Mouse (Mus musculus): ENCODE measurements around the gene Lss. TPM values are rescaled to one million over a fixed set of nuclear protein-coding genes. Genes with fewer than 3 reads are reported as not detected.
A peak's percentile ranks its signal among the peaks of the same experiment; 100 is the strongest.

The Lss gene
- polyA plus RNA-seq, 1 experiment from 2014 or later, result 47.4 TPM

GRCm38 (mm10) chr10:76505865-76506264 is 25.5 kb upstream of the Lss start:
- H3K4me1 ChIP-seq (ENCODE audit: control insufficient read depth, insufficient read depth, low read length), result no peaks in the 10 kb centered on the region
- no peak overlapping the region for H3K27ac ChIP-seq (ENCODE audit: low read depth, low read length)
- no peaks in the 10 kb centered on the region for H3K27me3 ChIP-seq (ENCODE audit: control insufficient read depth, insufficient read depth, low read length)
- H3K9ac ChIP-seq (ENCODE audit: low read length), result no peak overlapping the region
- H3K36me3 ChIP-seq (ENCODE audit: control insufficient read depth, insufficient read depth, low read length), result peaks cover 13% of the 10 kb centered on the region
- no peaks in the 10 kb centered on the region for H3K9me3 ChIP-seq (ENCODE audit: control insufficient read depth, low read length)
- ATAC-seq (ENCODE audit: low FRiP score), result no peak
- peak; percentile 56 for DNase-seq (ENCODE audit: low spot score, missing footprints)
- H3K4me2 ChIP-seq, result no peak overlapping the region
- 93% methylated on average over 7 of the region's 7 CpGs for WGBS
- H3K4me3 ChIP-seq (ENCODE audit: low read depth, low read length), result no peak overlapping the region

DNA sequence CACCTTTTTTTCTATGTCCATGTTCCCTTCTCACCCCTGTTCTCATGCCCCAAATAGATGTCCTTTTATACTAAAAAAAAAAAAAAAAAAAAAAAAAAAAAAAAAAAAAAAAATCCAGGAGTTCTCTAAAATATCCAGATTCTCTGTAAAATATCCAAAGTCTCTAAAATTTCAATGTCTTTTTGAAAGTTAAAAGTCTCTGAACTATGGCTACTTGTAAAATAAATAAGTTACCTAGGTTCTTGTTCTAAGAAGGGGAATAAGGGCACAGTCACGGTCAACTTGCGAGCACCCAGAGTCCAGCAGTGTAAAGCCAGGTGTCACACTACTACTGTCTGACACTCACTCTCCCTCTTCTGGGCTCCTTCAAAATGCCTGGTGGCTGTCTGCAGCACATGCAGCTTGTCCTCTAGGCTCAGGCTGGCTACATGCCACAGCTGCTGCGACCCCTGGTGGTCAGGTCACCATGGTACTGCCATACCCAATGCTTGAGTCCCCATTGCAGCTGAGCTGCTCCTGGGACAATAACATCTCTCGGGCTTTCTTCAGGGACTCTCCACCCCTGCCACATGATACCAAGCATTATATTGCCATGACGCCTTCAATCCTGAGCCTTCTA is 18.3 kb upstream of the Lss start:
- Histone ChIP-seq H3K4me1 (ENCODE audit: control insufficient read depth, insufficient read depth, low read length) (no peaks in the 10 kb centered on the region), H3K9ac (ENCODE audit: low read length) (no peak overlapping the region), H3K36me3 (ENCODE audit: control insufficient read depth, insufficient read depth, low read length) (peaks cover 13% of the 10 kb centered on the region), H3K27me3 (ENCODE audit: control insufficient read depth, insufficient read depth, low read length) (no peaks in the 10 kb centered on the region), H3K9me3 (ENCODE audit: control insufficient read depth, low read length) (no peaks in the 10 kb centered on the region), H3K4me2 (no peak overlapping the region), H3K4me3 (ENCODE audit: low read depth, low read length) (no peak overlapping the region), H3K27ac (ENCODE audit: low read depth, low read length) (no peak overlapping the region)
- 47% methylated on average over 5 of the region's 5 CpGs for WGBS
- ATAC-seq (ENCODE audit: low FRiP score), result peak; percentile 83
- peak; percentile 94 for DNase-seq (ENCODE audit: low spot score, missing footprints)

DNA sequence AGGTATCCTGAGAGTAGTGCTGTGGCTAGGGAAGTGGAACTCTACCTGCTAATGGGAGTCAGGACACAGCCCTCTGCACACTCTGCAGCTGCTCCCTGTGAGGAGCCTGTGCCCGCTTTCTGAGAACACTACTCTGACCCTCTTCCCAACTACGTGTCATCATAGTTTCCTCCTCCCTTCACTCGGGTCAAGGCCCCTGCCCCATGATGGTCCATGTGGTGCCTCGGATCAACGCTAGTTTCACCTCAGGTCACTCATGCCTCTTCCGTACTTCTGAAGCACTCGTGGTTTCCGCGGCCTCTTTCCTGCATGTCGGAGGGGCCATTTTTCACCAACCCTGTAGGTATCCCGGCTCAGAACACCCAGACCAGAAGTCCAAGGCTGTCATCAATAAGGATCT is 466 bp upstream of the Lss start:
- 4% methylated on average over 11 of the region's 11 CpGs for WGBS
- Histone ChIP-seq H3K4me2 (peak overlapping the region; percentile 78), H3K4me1 (ENCODE audit: control insufficient read depth, insufficient read depth, low read length) (peaks cover 14% of the 10 kb centered on the region), H3K9ac (ENCODE audit: low read length) (peak overlapping the region; percentile 59), H3K4me3 (ENCODE audit: low read depth, low read length) (peak overlapping the region; percentile 56), H3K36me3 (ENCODE audit: control insufficient read depth, insufficient read depth, low read length) (peaks cover 2% of the 10 kb centered on the region; the same call in 1 of the 2 replicates), H3K27ac (ENCODE audit: low read depth, low read length) (peak overlapping the region; percentile 9; the same call in 1 of the 2 replicates), H3K27me3 (ENCODE audit: control insufficient read depth, insufficient read depth, low read length) (no peaks in the 10 kb centered on the region), H3K9me3 (ENCODE audit: control insufficient read depth, low read length) (no peaks in the 10 kb centered on the region)
- DNase-seq (ENCODE audit: low spot score, missing footprints), result no peak
- no peak for ATAC-seq (ENCODE audit: low FRiP score)

GRCm38 (mm10) chr10:76531828-76532227 is 440 bp downstream of the Lss start:
- H3K36me3 ChIP-seq (ENCODE audit: control insufficient read depth, insufficient read depth, low read length), result peaks cover 2% of the 10 kb centered on the region; the same call in 1 of the 2 replicates
- H3K4me3 ChIP-seq (ENCODE audit: low read depth, low read length), result peak overlapping the region; percentile 56
- DNase-seq (ENCODE audit: low spot score, missing footprints) (no peak), ATAC-seq (ENCODE audit: low FRiP score) (no peak; the same call in 1 of the 2 replicates)
- H3K4me1 ChIP-seq (ENCODE audit: control insufficient read depth, insufficient read depth, low read length), result peaks cover 14% of the 10 kb centered on the region
- no peaks in the 10 kb centered on the region for H3K27me3 ChIP-seq (ENCODE audit: control insufficient read depth, insufficient read depth, low read length)
- H3K27ac ChIP-seq (ENCODE audit: low read depth, low read length), result peak overlapping the region; percentile 21; the same call in 1 of the 2 replicates
- peak overlapping the region; percentile 73 for H3K9ac ChIP-seq (ENCODE audit: low read length)
- H3K9me3 ChIP-seq (ENCODE audit: control insufficient read depth, low read length), result no peaks in the 10 kb centered on the region
- 2% methylated on average over 14 of the region's 14 CpGs for WGBS
- peak overlapping the region; percentile 78 for H3K4me2 ChIP-seq

DNA sequence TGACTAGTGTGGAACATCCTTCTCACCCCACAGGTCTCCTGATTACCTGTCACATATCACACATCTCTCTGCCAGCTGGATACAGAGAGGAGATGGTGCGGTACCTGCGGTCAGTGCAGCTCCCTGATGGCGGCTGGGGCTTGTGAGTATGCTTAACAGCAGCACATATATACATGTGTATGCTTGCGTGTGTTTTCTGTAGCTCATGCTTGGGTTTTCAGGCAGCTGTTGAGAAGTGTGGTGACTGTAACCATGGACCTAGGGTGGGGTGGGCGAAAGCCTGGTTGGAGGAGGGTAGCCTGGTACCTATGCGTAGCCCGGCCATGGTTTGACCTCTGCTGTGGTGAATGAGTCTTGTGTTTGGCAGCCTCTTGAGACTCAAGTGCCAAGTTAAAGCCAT is 4.1 kb downstream of the Lss start:
- 96% methylated on average over 7 of the region's 7 CpGs for WGBS
- no peaks in the 10 kb centered on the region for H3K9me3 ChIP-seq (ENCODE audit: control insufficient read depth, low read length)
- H3K36me3 ChIP-seq (ENCODE audit: control insufficient read depth, insufficient read depth, low read length), result peaks cover 17% of the 10 kb centered on the region
- H3K4me3 ChIP-seq (ENCODE audit: low read depth, low read length), result no peak overlapping the region
- H3K27ac ChIP-seq (ENCODE audit: low read depth, low read length), result no peak overlapping the region
- no peak for ATAC-seq (ENCODE audit: low FRiP score)
- no peak overlapping the region for H3K9ac ChIP-seq (ENCODE audit: low read length)
- H3K4me2 ChIP-seq, result no peak overlapping the region
- peaks cover 13% of the 10 kb centered on the region for H3K4me1 ChIP-seq (ENCODE audit: control insufficient read depth, insufficient read depth, low read length)
- no peak for DNase-seq (ENCODE audit: low spot score, missing footprints)
- no peaks in the 10 kb centered on the region for H3K27me3 ChIP-seq (ENCODE audit: control insufficient read depth, insufficient read depth, low read length)

DNA sequence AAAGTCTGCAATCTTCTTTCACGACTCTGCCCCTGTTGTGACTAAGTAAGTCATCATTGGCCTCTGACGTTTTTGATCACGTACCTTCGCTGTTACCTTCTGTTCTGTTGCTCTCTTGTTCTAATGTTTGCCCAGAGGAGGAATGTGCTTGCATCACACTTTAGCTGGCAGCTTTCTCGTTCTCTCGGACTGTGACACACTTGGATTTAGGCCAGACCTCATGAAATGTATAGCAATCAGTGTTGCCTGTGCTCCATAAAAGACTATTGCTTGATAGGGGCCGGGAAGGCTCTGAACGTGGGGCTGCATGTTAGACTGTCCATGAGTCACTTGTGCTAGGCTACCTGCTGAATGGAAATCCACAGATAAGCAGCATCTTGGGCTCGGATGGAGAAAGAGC is 6.2 kb downstream of the Lss start:
- Histone ChIP-seq H3K36me3 (ENCODE audit: control insufficient read depth, insufficient read depth, low read length) (peaks cover 34% of the 10 kb centered on the region), H3K9ac (ENCODE audit: low read length) (no peak overlapping the region), H3K4me3 (ENCODE audit: low read depth, low read length) (no peak overlapping the region), H3K27me3 (ENCODE audit: control insufficient read depth, insufficient read depth, low read length) (no peaks in the 10 kb centered on the region), H3K9me3 (ENCODE audit: control insufficient read depth, low read length) (no peaks in the 10 kb centered on the region), H3K27ac (ENCODE audit: low read depth, low read length) (no peak overlapping the region), H3K4me2 (no peak overlapping the region), H3K4me1 (ENCODE audit: control insufficient read depth, insufficient read depth, low read length) (peaks cover 5% of the 10 kb centered on the region; the same call in 1 of the 2 replicates)
- ATAC-seq (ENCODE audit: low FRiP score) (no peak), DNase-seq (ENCODE audit: low spot score, missing footprints) (no peak)
- WGBS, result 87% methylated on average over 9 of the region's 9 CpGs

DNA sequence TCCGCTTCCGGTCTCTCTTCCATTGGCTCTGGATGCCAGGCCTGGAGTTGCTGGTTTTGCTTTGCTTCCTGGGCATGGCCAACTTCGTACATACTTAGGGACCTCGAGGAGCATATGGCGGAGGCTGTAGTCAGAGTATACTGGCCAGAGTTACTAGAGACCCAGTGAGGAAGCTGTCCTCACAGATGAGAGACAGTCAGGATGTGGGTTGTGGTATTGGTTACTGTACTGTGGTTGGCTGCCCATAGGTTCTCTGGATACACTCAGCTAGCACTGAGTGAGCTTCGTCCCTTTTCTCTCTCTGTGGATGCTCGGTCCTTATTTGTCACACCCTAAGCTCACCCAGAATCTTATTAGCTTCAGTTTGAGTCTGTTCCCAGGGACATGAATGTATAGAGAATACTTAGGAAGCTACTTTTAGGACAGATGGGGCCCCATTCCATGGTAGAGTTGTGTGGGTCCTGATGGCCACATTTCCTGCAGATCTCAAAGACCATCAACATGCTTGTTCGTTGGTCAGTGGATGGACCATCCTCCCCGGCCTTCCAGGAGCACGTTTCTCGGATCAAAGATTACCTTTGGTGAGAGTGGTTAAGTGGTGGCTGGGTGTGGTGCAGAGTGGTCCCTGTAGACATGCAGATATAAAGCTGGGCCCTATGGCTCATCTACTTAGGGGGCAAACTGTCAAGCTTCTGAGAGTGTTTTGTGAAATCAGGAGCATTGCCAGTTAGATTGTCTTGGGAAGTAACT is 10.1 kb downstream of the Lss start:
- H3K27ac ChIP-seq (ENCODE audit: low read depth, low read length), result no peak overlapping the region

DNA sequence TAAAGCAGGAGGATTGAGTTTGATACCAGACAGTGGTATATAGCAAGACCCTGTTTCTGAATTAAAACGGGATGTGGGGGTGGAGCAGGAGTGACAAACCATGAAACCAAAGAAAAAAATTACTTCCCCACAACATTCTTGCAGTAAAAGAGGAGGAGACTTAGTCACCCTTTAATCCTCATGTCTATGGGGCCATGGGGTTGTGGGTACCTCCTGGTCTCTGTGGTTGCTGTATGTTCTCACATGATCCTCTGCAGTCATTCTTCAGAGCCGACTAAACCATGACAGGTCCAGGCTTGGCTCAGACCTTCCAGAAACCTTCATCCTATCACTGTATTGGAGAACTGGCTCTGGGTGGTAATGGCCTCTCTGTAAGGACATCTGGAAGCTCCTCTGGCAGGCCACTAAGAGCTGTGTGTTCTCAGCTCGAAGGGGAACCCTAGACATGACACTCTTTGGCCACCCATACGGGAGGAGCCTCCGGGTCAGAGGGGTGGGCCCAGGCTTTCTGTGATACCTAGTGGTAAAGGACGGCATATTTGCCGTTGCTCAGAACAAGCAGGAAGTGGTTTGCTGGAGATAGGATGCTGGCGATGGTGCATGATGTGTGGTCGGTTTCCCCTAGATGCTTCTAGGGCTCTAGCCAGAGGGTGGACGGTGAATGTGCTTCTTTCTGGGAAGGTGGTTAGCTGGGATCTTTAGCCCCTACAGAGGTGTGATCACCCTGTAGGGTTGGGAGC is 11.4 kb downstream of the Lss start:
- no peak for ATAC-seq (ENCODE audit: low FRiP score)
- Histone ChIP-seq H3K36me3 (ENCODE audit: control insufficient read depth, insufficient read depth, low read length) (peaks cover 56% of the 10 kb centered on the region), H3K9me3 (ENCODE audit: control insufficient read depth, low read length) (no peaks in the 10 kb centered on the region), H3K27me3 (ENCODE audit: control insufficient read depth, insufficient read depth, low read length) (no peaks in the 10 kb centered on the region), H3K4me2 (no peak overlapping the region), H3K4me1 (ENCODE audit: control insufficient read depth, insufficient read depth, low read length) (no peaks in the 10 kb centered on the region), H3K9ac (ENCODE audit: low read length) (no peak overlapping the region), H3K4me3 (ENCODE audit: low read depth, low read length) (no peak overlapping the region), H3K27ac (ENCODE audit: low read depth, low read length) (no peak overlapping the region)
- 91% methylated on average over 10 of the region's 10 CpGs for WGBS
- DNase-seq (ENCODE audit: low spot score, missing footprints), result no peak

More for the DNA sequence above, 10.1 kb downstream of the Lss start:
- whole genome bisulfite sequencing, result 94% methylated on average over 11 of the region's 11 CpGs
- no peak for DNase-seq (ENCODE audit: low spot score, missing footprints)
- Histone ChIP-seq H3K9me3 (ENCODE audit: control insufficient read depth, low read length) (no peaks in the 10 kb centered on the region), H3K4me1 (ENCODE audit: control insufficient read depth, insufficient read depth, low read length) (no peaks in the 10 kb centered on the region), H3K36me3 (ENCODE audit: control insufficient read depth, insufficient read depth, low read length) (peaks cover 50% of the 10 kb centered on the region), H3K9ac (ENCODE audit: low read length) (no peak overlapping the region), H3K4me2 (no peak overlapping the region), H3K4me3 (ENCODE audit: low read depth, low read length) (no peak overlapping the region), H3K27me3 (ENCODE audit: control insufficient read depth, insufficient read depth, low read length) (no peaks in the 10 kb centered on the region)
- no peak for ATAC-seq (ENCODE audit: low FRiP score)

- ATAC-seq (ENCODE audit: low FRiP score), result no peak
- Histone ChIP-seq H3K9ac (ENCODE audit: low read length) (no peak overlapping the region), H3K4me1 (ENCODE audit: control insufficient read depth, insufficient read depth, low read length) (no peaks in the 10 kb centered on the region), H3K4me3 (ENCODE audit: low read depth, low read length) (no peak overlapping the region), H3K36me3 (ENCODE audit: control insufficient read depth, insufficient read depth, low read length) (peaks cover 43% of the 10 kb centered on the region), H3K4me2 (no peak overlapping the region), H3K9me3 (ENCODE audit: control insufficient read depth, low read length) (no peaks in the 10 kb centered on the region), H3K27ac (ENCODE audit: low read depth, low read length) (no peak overlapping the region), H3K27me3 (ENCODE audit: control insufficient read depth, insufficient read depth, low read length) (no peaks in the 10 kb centered on the region)
- 94% methylated on average over 8 of the region's 8 CpGs for WGBS
- no peak for DNase-seq (ENCODE audit: low spot score, missing footprints)
Measured at GRCm38 (mm10) chr10:76546566-76546965, 15.2 kb downstream of the Lss start.
